Comparison of ENCODE assay signal across 8 mouse cellular contexts in genomic region chrX:20921366-20921765, GRCm38 (mm10). TPM values are rescaled to one million over a fixed set of nuclear protein-coding genes. Genes with fewer than 3 reads are reported as not detected.
DNase-seq lines count a peak whose midpoint lies in the region; ATAC-seq and TF ChIP-seq lines count a peak whose summit lies in the region.

No protein-coding gene starts in this region.

- WGBS in lung, postnatal 0 days: 31% methylated on average over 5 of the region's 5 CpGs
- 47% methylated on average over 5 of the region's 5 CpGs for WGBS in limb, embryonic 12.5 days
- 25% methylated on average over 5 of the region's 5 CpGs for WGBS in stomach, embryonic 16.5 days

- no peak for TF ChIP-seq EP300 in lung, postnatal 0 days (IDR thresholded peaks at IDR 0.05)

- H3K4me1 ChIP-seq in lung, postnatal 0 days (ENCODE audit: insufficient read depth, low read depth, low read length): no peaks in the 10 kb centered on the region
- no peaks in the 10 kb centered on the region for H3K4me1 ChIP-seq in limb, embryonic 12.5 days (replicated peaks)
- no peaks in the 10 kb centered on the region for H3K4me1 ChIP-seq in stomach, embryonic 16.5 days (ENCODE audit: control insufficient read depth, insufficient read depth, low read length)

- H3K4me2 ChIP-seq in lung, postnatal 0 days (replicated peaks; ENCODE audit: low read depth, low read length): peak overlapping the region; percentile 67
- H3K4me2 ChIP-seq in limb, embryonic 12.5 days: peak overlapping the region; percentile 62
- peak overlapping the region; percentile 82 for H3K4me2 ChIP-seq in stomach, embryonic 16.5 days (ENCODE audit: low read depth, low read length)

- H3K9me3 ChIP-seq in lung, postnatal 0 days (ENCODE audit: low read length): no peaks in the 10 kb centered on the region
- H3K9me3 ChIP-seq in limb, embryonic 12.5 days: no peaks in the 10 kb centered on the region
- no peaks in the 10 kb centered on the region for H3K9me3 ChIP-seq in stomach, embryonic 16.5 days (replicated peaks; ENCODE audit: control insufficient read depth, low read length)

- H3K36me3 ChIP-seq in lung, postnatal 0 days (ENCODE audit: insufficient read depth, low read length): no peaks in the 10 kb centered on the region
- no peaks in the 10 kb centered on the region for H3K36me3 ChIP-seq in limb, embryonic 12.5 days
- H3K36me3 ChIP-seq in stomach, embryonic 16.5 days (ENCODE audit: control insufficient read depth, insufficient read depth, low read length): no peaks in the 10 kb centered on the region

- DNase-seq in frontal cortex, postnatal 25 days (ENCODE audit: low spot score in 2 of 2): no peak
- no peak for DNase-seq in lung, postnatal 0 days (ENCODE audit: low spot score)
- no peak for DNase-seq in lung, postnatal 10 days
- DNase-seq in embryo, embryonic 9.5 days (ENCODE audit: extremely low spot score): no peak
- DNase-seq in ovary, postnatal 14 days (ENCODE audit: low spot score): no peak

- H3K4me3 ChIP-seq in lung, postnatal 0 days (ENCODE audit: low read depth, low read length): no peak overlapping the region
- H3K4me3 ChIP-seq in limb, embryonic 12.5 days (replicated peaks): 0 out of 2 replicates have a peak overlapping the region, but pooled peaks have one; percentile 39
- peak overlapping the region; percentile 43; the same call in 1 of the 2 replicates for H3K4me3 ChIP-seq in stomach, embryonic 16.5 days (replicated peaks; ENCODE audit: low read length)

- peak; percentile 17 for ATAC-seq in frontal cortex, adult (ENCODE audit: low TSS enrichment)
- no peak for ATAC-seq in lung, postnatal 0 days
- 0 out of 2 replicates have a peak, but pooled peaks have one; percentile 15 for ATAC-seq in limb, embryonic 12.5 days (ENCODE audit: insufficient number of reproducible peaks, insufficient read depth, low FRiP score, low TSS enrichment, low read depth)
- no peak for ATAC-seq in stomach, embryonic 16.5 days (ENCODE audit: insufficient read depth, low FRiP score)

- no peak overlapping the region for H3K27ac ChIP-seq in lung, postnatal 0 days (ENCODE audit: low read length)
- H3K27ac ChIP-seq in limb, embryonic 12.5 days: no peak overlapping the region
- H3K27ac ChIP-seq in stomach, embryonic 16.5 days (ENCODE audit: low read length): no peak overlapping the region

- no peak overlapping the region for H3K9ac ChIP-seq in lung, postnatal 0 days (replicated peaks; ENCODE audit: low read depth)
- no peak overlapping the region for H3K9ac ChIP-seq in limb, embryonic 12.5 days (replicated peaks)
- H3K9ac ChIP-seq in stomach, embryonic 16.5 days (ENCODE audit: low read length): no peak overlapping the region

- no peaks in the 10 kb centered on the region; the same call in 1 of the 2 replicates for H3K27me3 ChIP-seq in lung, postnatal 0 days (replicated peaks; ENCODE audit: insufficient read depth, low read length)
- peaks cover 14% of the 10 kb centered on the region; the same call in 1 of the 2 replicates for H3K27me3 ChIP-seq in limb, embryonic 12.5 days
- H3K27me3 ChIP-seq in stomach, embryonic 16.5 days (ENCODE audit: control insufficient read depth, insufficient read depth, low read length): no peaks in the 10 kb centered on the region

- TF ChIP-seq CTCF in lung, postnatal 0 days (IDR thresholded peaks at IDR 0.05): no peak

RNA-seq across cellular contexts. Expression of gene Syn1, which starts 0.6 kb away (rescaled TPM):
- polyA plus RNA-seq in lung, postnatal 0 days (2015; fragmentation: Nextera tagmentation; extraction: Ambion mirVana): 0.05 TPM in 1 of 2 replicates, not detected in the other
- 0.14 and 0.20 TPM in 2 replicates for polyA plus RNA-seq in limb, embryonic 12.5 days (2016; fragmentation: Nextera tagmentation; extraction: Ambion mirVana)
- 0.87 and 1.1 TPM in 2 replicates for polyA plus RNA-seq in stomach, embryonic 16.5 days (2015; fragmentation: Nextera tagmentation; extraction: Ambion mirVana)

RNA-seq across cellular contexts. Expression of gene Cfp, which starts 10.0 kb away (rescaled TPM):
- 11.3 and 14.3 TPM in 2 replicates for polyA plus RNA-seq in lung, postnatal 0 days (2015; fragmentation: Nextera tagmentation; extraction: Ambion mirVana)
- 2.9 and 3.6 TPM in 2 replicates for polyA plus RNA-seq in limb, embryonic 12.5 days (2016; fragmentation: Nextera tagmentation; extraction: Ambion mirVana)
- 9.2 and 10.9 TPM in 2 replicates for polyA plus RNA-seq in stomach, embryonic 16.5 days (2015; fragmentation: Nextera tagmentation; extraction: Ambion mirVana)

RNA-seq across cellular contexts. Expression of gene Elk1, which starts 29.0 kb away (rescaled TPM):
- 5.2 and 5.7 TPM in 2 replicates for polyA plus RNA-seq in lung, postnatal 0 days (2015; fragmentation: Nextera tagmentation; extraction: Ambion mirVana)
- 17.7 and 18.1 TPM in 2 replicates for polyA plus RNA-seq in limb, embryonic 12.5 days (2016; fragmentation: Nextera tagmentation; extraction: Ambion mirVana)
- 9.8 and 10.7 TPM in 2 replicates for polyA plus RNA-seq in stomach, embryonic 16.5 days (2015; fragmentation: Nextera tagmentation; extraction: Ambion mirVana)

RNA-seq across cellular contexts. Expression of gene Uxt, which starts 40.5 kb away (rescaled TPM):
- polyA plus RNA-seq in lung, postnatal 0 days (2015; fragmentation: Nextera tagmentation; extraction: Ambion mirVana): 55.8 and 69.5 TPM in 2 replicates
- 57.4 and 60.6 TPM in 2 replicates for polyA plus RNA-seq in limb, embryonic 12.5 days (2016; fragmentation: Nextera tagmentation; extraction: Ambion mirVana)
- polyA plus RNA-seq in stomach, embryonic 16.5 days (2015; fragmentation: Nextera tagmentation; extraction: Ambion mirVana): 41.0 and 44.7 TPM in 2 replicates

RNA-seq across cellular contexts. Expression of gene Timp1, which starts 51.4 kb away (rescaled TPM):
- polyA plus RNA-seq in lung, postnatal 0 days (2015; fragmentation: Nextera tagmentation; extraction: Ambion mirVana): 20.2 and 26.5 TPM in 2 replicates
- 14.7 and 15.6 TPM in 2 replicates for polyA plus RNA-seq in limb, embryonic 12.5 days (2016; fragmentation: Nextera tagmentation; extraction: Ambion mirVana)
- polyA plus RNA-seq in stomach, embryonic 16.5 days (2015; fragmentation: Nextera tagmentation; extraction: Ambion mirVana): 18.8 and 19.3 TPM in 2 replicates

Comparison
In these comparisons a context has a peak if more than half of its experiments do, and no peak if none do; other contexts are left out.
1. ATAC-seq: peak in frontal cortex, adult (single experiment) and limb, embryonic 12.5 days (single experiment); none in lung, postnatal 0 days (single experiment) and stomach, embryonic 16.5 days (single experiment).
2. Peak in every context shown above with its lines, with median percentiles within 50 percentile points of each other: H3K4me2 ChIP-seq.